Mouse (Mus musculus) MEL (cell line): Measurements from ENCODE around the gene Trem1. TPM values are rescaled to one million over a fixed set of nuclear protein-coding genes. Genes with fewer than 3 reads are reported as not detected.

Source experiments
- DNase-seq: peaks from one replicate; pipeline ENCODE4 v3.0.0; 2011; ENCODE audit warnings: low read depth, low spot score
- H3K27ac ChIP-seq: 2 replicates; pipeline ENCODE4 v1.5.1; 2012; ENCODE audit warnings: low read depth, mild to moderate bottlenecking, control low read depth, low read length, moderate library complexity; ENCODE audit not compliant: control insufficient read depth
- H3K27me3 ChIP-seq, 2 experiments: fragments of 150-350 bp in 1 of 2; sonication (generic) in 1 of 2; 2 replicates each; pipeline ENCODE4 v1.6.1; 2012; ENCODE audit warnings: low read length in 2 of 2, mild to moderate bottlenecking in 2 of 2, improper control_type of control experiment in 1 of 2, moderate library complexity in 1 of 2; ENCODE audit not compliant: insufficient read depth in 2 of 2, control insufficient read depth in 1 of 2
- H3K36me3 ChIP-seq, 2 experiments: 2 replicates each; pipeline ENCODE4 v1.6.1; 2012 to 2014; ENCODE audit warnings: low read length in 2 of 2, improper control_type of control experiment in 1 of 2, inconsistent platforms in 1 of 2, mild to moderate bottlenecking in 1 of 2; ENCODE audit not compliant: insufficient read depth in 2 of 2, control insufficient read depth in 1 of 2
- H3K4me1 ChIP-seq, 2 experiments: fragments of 150-350 bp in 1 of 2; sonication (generic) in 1 of 2; 2 replicates each; pipeline ENCODE4 v1.6.1; 2012; ENCODE audit warnings: low read length in 2 of 2, improper control_type of control experiment in 1 of 2, mild to moderate bottlenecking in 1 of 2; ENCODE audit not compliant: insufficient read depth in 2 of 2, control insufficient read depth in 1 of 2
- H3K4me3 ChIP-seq, 2 experiments: fragments of 150-350 bp in 1 of 2; sonication (generic) in 1 of 2; 2 replicates each; pipeline ENCODE4 v1.5.1; 2012; ENCODE audit warnings: low read depth in 2 of 2, low read length in 2 of 2, mild to moderate bottlenecking in 2 of 2, moderate library complexity in 2 of 2, control low read depth in 1 of 2, improper control_type of control experiment in 1 of 2; ENCODE audit not compliant: control insufficient read depth in 1 of 2, insufficient read depth in 1 of 2
- H3K79me2 ChIP-seq: 2 replicates; pipeline ENCODE4 v1.6.1; 2012; ENCODE audit warnings: mild to moderate bottlenecking, low read length, moderate library complexity; ENCODE audit not compliant: control insufficient read depth, poor library complexity, insufficient read depth
- H3K9ac ChIP-seq: 2 replicates; pipeline ENCODE4 v1.6.1; 2012; ENCODE audit warnings: low read depth, mild to moderate bottlenecking, control low read depth, low read length, moderate library complexity; ENCODE audit not compliant: control insufficient read depth, poor library complexity, severe bottlenecking
- H3K9me3 ChIP-seq: fragments of 150-350 bp; sonication (generic); replicated peaks from 2 replicates; pipeline ENCODE4 v1.6.1; 2012; ENCODE audit warnings: mild to moderate bottlenecking, low read length, improper control_type of control experiment, moderate library complexity; ENCODE audit not compliant: insufficient read depth
- BHLHE40 ChIP-seq: IDR thresholded peaks from 2 replicates; pipeline ENCODE4 v1.6.1; 2012; ENCODE audit warnings: low read depth, mild to moderate bottlenecking, inconsistent platforms, low read length, improper control_type of control experiment, borderline replicate concordance
- E2F4 ChIP-seq: IDR thresholded peaks from 2 replicates; pipeline ENCODE4 v1.6.1; 2011; ENCODE audit warnings: low read depth, low read length, improper control_type of control experiment, borderline replicate concordance
- ELF1 ChIP-seq: IDR thresholded peaks from 2 replicates; pipeline ENCODE4 v1.6.1; 2014; ENCODE audit warnings: low read depth, mild to moderate bottlenecking, inconsistent platforms, low read length, improper control_type of control experiment, moderate library complexity
- EP300 ChIP-seq, 2 experiments: IDR thresholded peaks; 2 replicates each; pipeline ENCODE4 v1.6.1; 2011; ENCODE audit warnings: improper control_type of control experiment in 2 of 2, low read length in 2 of 2, low read depth in 1 of 2, mild to moderate bottlenecking in 1 of 2
- ETS1 ChIP-seq: IDR thresholded peaks from 2 replicates; pipeline ENCODE4 v1.6.1; 2012; ENCODE audit warnings: low read depth, mild to moderate bottlenecking, inconsistent platforms, low read length, improper control_type of control experiment, moderate library complexity
- HCFC1 ChIP-seq: IDR thresholded peaks from 2 replicates; pipeline ENCODE4 v1.6.1; 2012; ENCODE audit warnings: low read depth, mild to moderate bottlenecking, inconsistent platforms, low read length, improper control_type of control experiment, moderate library complexity
- JUND ChIP-seq: IDR thresholded peaks from 2 replicates; pipeline ENCODE4 v1.6.1; 2011; ENCODE audit warnings: low read depth, mild to moderate bottlenecking, improper control_type of control experiment, low read length
- MAX ChIP-seq: IDR thresholded peaks from 2 replicates; pipeline ENCODE4 v1.6.1; 2011; ENCODE audit warnings: low read length, improper control_type of control experiment
- MAZ ChIP-seq: IDR thresholded peaks from 2 replicates; pipeline ENCODE4 v1.6.1; 2012; ENCODE audit warnings: low read depth, mild to moderate bottlenecking, inconsistent platforms, low read length, improper control_type of control experiment
- MEF2A ChIP-seq: IDR thresholded peaks from 2 replicates; pipeline ENCODE4 v1.6.1; 2014; ENCODE audit warnings: low read depth, mild to moderate bottlenecking, inconsistent platforms, low read length, improper control_type of control experiment; ENCODE audit not compliant: poor library complexity, insufficient replicate concordance, severe bottlenecking; ENCODE audit errors: extremely low read depth
- MXI1 ChIP-seq: IDR thresholded peaks from 2 replicates; pipeline ENCODE4 v1.6.1; 2011; ENCODE audit warnings: mild to moderate bottlenecking, low read depth, low read length, improper control_type of control experiment
- MYC ChIP-seq: IDR thresholded peaks from 2 replicates; pipeline ENCODE4 v1.6.1; 2011; ENCODE audit warnings: low read depth, mild to moderate bottlenecking, low read length, improper control_type of control experiment, moderate library complexity
- POLR2A ChIP-seq, 2 experiments: IDR thresholded peaks; 2 replicates each; pipeline ENCODE4 v1.6.1; 2011 to 2012; ENCODE audit warnings: low read length in 2 of 2, mild to moderate bottlenecking in 2 of 2, control low read depth in 1 of 2, improper control_type of control experiment in 1 of 2, low read depth in 1 of 2, moderate library complexity in 1 of 2; ENCODE audit not compliant: control insufficient read depth in 1 of 2, insufficient read depth in 1 of 2, poor library complexity in 1 of 2
- SIN3A ChIP-seq: IDR thresholded peaks from 2 replicates; pipeline ENCODE4 v1.6.1; 2012; ENCODE audit warnings: low read length, improper control_type of control experiment, inconsistent platforms
- SMC3 ChIP-seq: IDR thresholded peaks from 2 replicates; pipeline ENCODE4 v1.6.1; 2011; ENCODE audit warnings: low read depth, low read length, improper control_type of control experiment
- TAL1 ChIP-seq: IDR thresholded peaks from 2 replicates; pipeline ENCODE4 v1.6.1; 2012; ENCODE audit warnings: mild to moderate bottlenecking, inconsistent platforms, low read length, moderate library complexity, mixed read lengths
- USF1 ChIP-seq: IDR thresholded peaks from 2 replicates; pipeline ENCODE4 v1.6.1; 2014; ENCODE audit warnings: low read depth, mild to moderate bottlenecking, inconsistent platforms, low read length, improper control_type of control experiment, moderate library complexity
- ZKSCAN1 ChIP-seq: IDR thresholded peaks from 2 replicates; pipeline ENCODE4 v1.6.1; 2012; ENCODE audit warnings: low read depth, mild to moderate bottlenecking, inconsistent platforms, low read length, improper control_type of control experiment, moderate library complexity
- ZMIZ1 ChIP-seq: IDR thresholded peaks from 2 replicates; pipeline ENCODE4 v1.6.1; 2012; ENCODE audit warnings: low read depth, mild to moderate bottlenecking, inconsistent platforms, low read length, improper control_type of control experiment, moderate library complexity
- polyA plus RNA-seq, 2 experiments: library from polyadenylated mRNA; stranded (reverse) in 1 of 2; unstranded in 1 of 2; fragments of >175 nt in 1 of 2; fragments of >200 nt in 1 of 2; gene quantifications; 2 replicates each; pipeline versions ENCODE4 v1.2.1 to v1.2.4; 2012; ENCODE audit warnings: low replicate concordance in 2 of 2, low read depth in 1 of 2; ENCODE audit not compliant: insufficient read length in 2 of 2, insufficient read depth in 1 of 2, missing spikeins in 1 of 2
- total RNA-seq: library from RNA; depleted of rRNA; stranded (reverse); fragments of 300-350 nt; gene quantifications from 2 replicates; pipeline ENCODE4 v1.2.3, GENCODE M21; 2012

Trem1 gene
- total and polyA plus RNA-seq, 3 experiments, result 0.06 TPM; not detected in 2

DNA sequence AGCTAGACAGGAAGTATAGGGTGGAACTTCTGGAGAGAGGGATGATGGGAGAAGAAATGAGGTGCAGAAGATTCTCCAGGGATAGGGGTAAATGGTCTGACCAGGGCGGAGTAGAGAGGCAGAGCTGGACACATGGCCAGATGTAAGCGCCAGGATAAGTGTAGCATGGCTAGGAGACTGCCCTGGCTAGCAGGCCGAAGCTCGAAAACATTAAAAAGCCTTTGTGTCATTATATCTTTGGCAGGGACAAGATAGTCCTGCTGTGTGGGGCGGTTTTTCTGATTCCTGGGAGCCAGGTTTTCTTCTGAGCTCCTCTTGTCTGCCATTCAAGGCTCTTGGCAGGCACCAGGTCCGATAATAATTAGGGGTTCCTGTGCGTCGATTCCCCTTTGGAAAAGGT is 5.1 kb downstream of the Trem1 start:
- Histone ChIP-seq H3K9ac (no peak overlapping the region), H3K27me3 (no peaks in the 10 kb centered on the region), H3K4me1 (no peaks in the 10 kb centered on the region), H3K27ac (no peak overlapping the region), H3K79me2 (no peaks in the 10 kb centered on the region), H3K4me3 (no peak overlapping the region), H3K9me3 (no peaks in the 10 kb centered on the region)
- DNase-seq, result no peak
- TF ChIP-seq ETS1 (no peak), MYC (no peak), ELF1 (no peak), HCFC1 (no peak), SIN3A (no peak), MXI1 (no peak), ZKSCAN1 (no peak), SMC3 (no peak)
- TF ChIP-seq, all 39 proteins: peak for 0
- no peaks in the 10 kb centered on the region for H3K36me3 ChIP-seq

DNA sequence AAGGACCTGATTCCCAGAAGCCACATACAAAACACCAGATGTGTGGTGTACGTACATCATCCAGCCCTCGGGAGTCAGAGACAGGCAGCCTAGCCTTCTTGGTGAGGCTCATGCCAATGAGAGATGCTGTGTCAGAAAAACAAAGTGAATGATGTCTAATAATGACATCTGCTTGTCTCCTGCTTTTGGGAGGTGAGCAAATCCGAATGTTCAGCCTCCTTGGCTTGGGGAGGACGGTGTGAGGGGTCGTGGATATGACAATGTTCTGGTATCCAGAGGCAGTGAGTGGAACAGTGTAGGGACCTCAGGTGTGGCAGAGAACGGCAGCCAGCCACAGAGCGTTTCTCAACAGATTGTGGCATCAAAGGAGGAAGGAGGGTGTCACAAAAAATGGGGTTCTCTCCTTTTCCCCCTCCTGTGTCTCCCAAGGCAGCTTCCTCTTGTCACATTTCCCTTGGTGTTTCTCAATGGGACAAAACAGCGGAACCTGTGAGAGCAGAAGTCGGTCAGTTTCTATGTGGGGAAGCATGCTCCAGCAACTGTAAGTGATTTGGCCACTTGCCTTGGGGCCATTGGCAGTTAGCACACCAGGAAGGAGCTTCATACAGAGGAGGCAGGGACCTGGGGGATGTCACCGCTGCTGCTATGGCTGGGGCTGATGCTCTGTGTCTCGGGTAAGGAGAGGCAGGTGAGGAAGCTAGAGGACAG is 14.8 kb downstream of the Trem1 start, which contains the start of gene Trem3:
Gene Trem3, plus strand, starts transcription at position 557 of the 708 bp plus-strand sequence.
- Histone ChIP-seq H3K4me1 (no peaks in the 10 kb centered on the region; a peak in 1 of 4 replicates), H3K27me3 (no peaks in the 10 kb centered on the region), H3K36me3 (no peaks in the 10 kb centered on the region), H3K27ac (no peak within 1 kb of the TSS), H3K4me3 (no peak within 1 kb of the TSS), H3K79me2 (no peaks in the 10 kb centered on the region), H3K9me3 (no peaks in the 10 kb centered on the region), H3K9ac (no peak within 1 kb of the TSS)
- TF ChIP-seq MAX (no peak), ZMIZ1 (no peak), JUND (no peak), EP300 (IDR thresholded peaks at IDR 0.05; ENCODE audit: low read depth in 1 of 2, low read length in 2 of 2) (no peak), SMC3 (no peak), E2F4 (no peak), USF1 (no peak), MEF2A (no peak), MAZ (no peak), ETS1 (no peak), MXI1 (no peak), TAL1 (no peak), BHLHE40 (no peak), POLR2A (IDR thresholded peaks at IDR 0.05; ENCODE audit: control insufficient read depth in 1 of 2, insufficient read depth in 1 of 2, low read depth in 1 of 2, low read length in 2 of 2, poor library complexity in 1 of 2) (no peak)
- DNase-seq, result no peak
